Mouse (Mus musculus) adrenal gland, postnatal 14 days (tissue): ENCODE data around the gene Dnajb3. TPM values are rescaled to one million over a fixed set of nuclear protein-coding genes. Genes with fewer than 3 reads are reported as not detected.

Source experiments
- DNase-seq: peaks from one replicate; pipeline ENCODE4 v3.0.0; 2021; ENCODE audit warnings: mixed read lengths
- long read RNA-seq, 2 experiments: library from polyadenylated mRNA; stranded (forward); transcript quantifications; one replicate each; pipeline ENCODE4 v2.0.0; 2021
- total RNA-seq: library from RNA; stranded (reverse); gene quantifications from 2 replicates; pipeline ENCODE4 v1.2.3, GENCODE M21; 2021

The Dnajb3 gene
- total RNA-seq, result 2.6 and 2.8 TPM in 2 replicates
- long read RNA-seq, experiment 1, transcript Dnajb3-201 (1 exons, 1,051 nt), result major isoform, 6 of 6 reads
- long read RNA-seq, experiment 1, partial matches to known transcripts, result 0 of 6 reads
- long read RNA-seq, experiment 1, other reads (novel, unspliced or antisense), result 0 of 6 reads
- long read RNA-seq, experiment 2, partial matches to known transcripts, result 0 of 4 reads
- long read RNA-seq, experiment 2, other reads (novel, unspliced or antisense), result 0 of 4 reads

DNA sequence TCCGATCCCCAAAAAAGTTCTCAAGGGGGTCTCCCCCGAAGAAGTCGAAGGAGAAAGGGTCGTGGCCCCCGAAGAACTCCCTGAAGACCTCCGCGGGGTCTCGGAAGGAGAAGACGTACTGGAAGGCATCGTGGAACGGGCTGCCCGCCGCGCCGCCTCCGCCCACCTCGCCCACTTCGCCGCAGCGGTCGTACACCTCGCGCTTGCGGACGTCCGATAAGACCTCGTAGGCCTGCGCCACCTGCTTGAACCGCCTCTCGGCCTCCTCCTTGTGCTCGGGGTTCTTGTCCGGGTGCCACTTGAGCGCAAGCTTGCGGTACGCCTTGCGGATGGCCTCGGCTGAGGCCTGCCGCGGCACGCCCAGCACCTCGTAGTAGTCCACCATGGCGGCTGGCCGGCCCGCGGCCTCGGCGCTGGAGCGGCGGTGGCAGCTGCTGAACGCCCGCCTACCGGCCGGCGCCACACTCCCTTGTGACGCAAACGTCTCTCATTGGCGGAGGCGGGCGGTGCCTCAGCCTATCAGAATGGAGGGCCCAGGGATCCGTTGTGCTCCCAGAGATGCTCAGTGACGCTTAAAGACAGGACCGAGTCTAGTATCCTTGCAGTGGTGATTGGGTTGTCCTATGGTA lies at the start of gene Dnajb3:
Gene Dnajb3, minus strand, starts transcription at position 489 of the 629 bp plus-strand sequence.
- DNase-seq, result peak; percentile 84

DNA sequence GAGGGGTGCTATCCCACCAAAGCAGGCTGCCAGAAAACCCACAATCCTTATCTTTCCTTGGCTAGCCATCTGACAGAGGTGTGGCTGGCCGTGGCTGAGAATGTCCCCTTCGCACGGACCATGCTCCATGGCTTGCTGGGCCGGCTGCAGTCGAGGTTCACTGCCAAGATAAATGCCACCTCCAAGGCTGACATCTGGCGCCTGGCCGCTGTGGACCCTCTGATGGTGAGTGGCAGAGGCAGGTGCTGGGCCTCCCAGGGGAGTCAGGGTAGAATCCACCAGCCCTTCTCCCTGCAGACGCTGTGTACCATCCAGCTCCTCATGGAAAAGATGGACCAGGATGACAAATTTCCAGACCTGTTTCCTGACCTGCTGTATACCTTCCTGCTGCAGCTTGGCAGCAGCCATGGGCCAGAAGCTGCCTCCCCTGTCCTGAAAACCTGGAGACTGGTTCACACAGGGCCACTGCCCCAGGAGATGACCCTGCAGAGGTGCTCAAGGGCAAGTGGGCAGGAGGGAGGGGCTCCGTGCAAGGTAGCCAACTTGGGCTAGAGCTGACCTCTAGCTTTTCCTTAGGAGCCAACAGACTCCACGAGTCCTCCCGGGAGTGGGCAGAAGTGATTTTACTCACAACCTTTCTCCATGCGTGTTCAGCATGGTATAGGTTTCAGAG lies 49.3 kb upstream of the Dnajb3 start:
- no peak for DNase-seq

DNA sequence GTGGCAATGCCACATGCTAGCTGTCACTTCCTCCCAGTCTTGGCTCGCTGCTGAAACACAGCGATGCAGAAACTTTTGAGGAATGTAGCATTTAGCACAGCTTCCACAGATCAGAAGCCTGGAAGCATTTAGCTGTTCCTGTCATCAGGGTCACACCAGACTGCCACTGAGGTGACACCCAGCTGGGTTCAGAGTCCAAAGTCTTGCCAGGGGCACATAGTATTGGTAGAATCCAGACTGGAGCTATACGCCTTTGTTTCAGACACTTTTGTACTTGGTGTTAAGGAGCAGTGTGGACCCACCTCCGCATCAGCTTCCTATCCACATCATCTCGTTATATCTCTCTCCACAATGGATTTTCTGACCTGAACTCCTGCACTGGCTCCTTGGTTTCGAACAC lies 48.0 kb upstream of the Dnajb3 start:
- DNase-seq, result no peak

DNA sequence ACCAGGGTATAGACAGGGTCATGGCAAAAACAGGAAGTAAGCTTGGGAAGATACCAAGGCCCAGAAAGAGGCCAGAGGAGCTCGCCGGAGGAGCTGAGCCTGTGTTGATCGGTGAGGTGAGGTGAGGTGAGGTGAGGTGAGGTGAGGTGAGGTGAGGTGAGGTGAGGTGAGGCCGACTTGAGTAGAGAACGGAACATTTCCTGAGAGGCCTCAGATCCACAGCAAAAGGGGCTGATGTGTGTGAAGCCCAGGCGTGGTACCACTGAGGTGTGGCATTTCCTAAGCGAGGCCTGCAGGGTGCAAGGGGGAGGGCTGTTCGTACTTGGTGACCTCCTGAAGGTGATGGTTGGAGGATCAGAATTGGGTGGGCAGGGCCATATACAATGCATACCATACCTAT lies 47.5 kb upstream of the Dnajb3 start:
- DNase-seq, result no peak

DNA sequence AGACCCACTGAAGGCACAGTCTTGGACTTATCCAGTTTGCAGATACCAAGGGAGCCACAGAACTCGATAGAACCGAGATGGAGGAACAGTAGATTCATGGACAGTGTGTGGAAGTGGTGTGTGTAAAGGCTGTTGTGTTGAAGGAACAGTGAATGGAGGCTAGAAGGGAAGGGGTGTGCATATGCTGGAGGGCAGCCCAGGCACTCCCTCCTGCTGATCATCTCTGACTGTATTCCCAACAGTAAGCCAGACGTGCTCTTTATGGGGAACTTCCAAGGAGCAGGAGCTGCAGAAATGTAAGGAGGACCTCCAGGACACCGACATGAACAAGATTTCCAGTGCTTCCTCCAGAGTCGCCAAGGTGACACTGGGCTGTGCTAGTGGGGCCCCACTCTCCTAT lies 44.4 kb upstream of the Dnajb3 start:
- no peak for DNase-seq

- no peak for DNase-seq
Observed at GRCm38 (mm10) chr1:88249596-88249995, 44.0 kb upstream of the Dnajb3 start.

- DNase-seq, result no peak
Observed at GRCm38 (mm10) chr1:88248658-88249057, 43.1 kb upstream of the Dnajb3 start.

DNA sequence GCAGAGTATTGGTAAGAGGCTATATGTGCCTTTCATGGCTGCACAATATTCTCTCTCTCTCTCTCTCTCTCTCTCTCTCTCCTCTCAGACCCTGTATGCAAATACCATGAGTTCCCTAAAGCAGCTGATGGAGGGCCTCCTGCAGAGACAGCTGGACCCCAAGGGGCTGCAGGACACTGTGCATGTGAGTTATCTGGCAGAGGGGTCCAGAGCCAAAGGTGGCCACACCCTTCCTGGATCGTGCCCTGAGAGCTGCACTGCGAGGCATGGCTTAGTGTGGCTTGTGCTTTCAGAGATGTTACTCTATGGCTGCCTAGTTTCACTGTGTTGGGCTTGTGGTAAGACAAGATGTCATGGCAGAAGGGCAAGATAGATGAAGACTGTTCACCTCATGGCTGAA lies 42.1 kb upstream of the Dnajb3 start:
- DNase-seq, result no peak

GRCm38 (mm10) chr1:88246386-88246785 lies 40.8 kb upstream of the Dnajb3 start:
- DNase-seq, result no peak

DNA sequence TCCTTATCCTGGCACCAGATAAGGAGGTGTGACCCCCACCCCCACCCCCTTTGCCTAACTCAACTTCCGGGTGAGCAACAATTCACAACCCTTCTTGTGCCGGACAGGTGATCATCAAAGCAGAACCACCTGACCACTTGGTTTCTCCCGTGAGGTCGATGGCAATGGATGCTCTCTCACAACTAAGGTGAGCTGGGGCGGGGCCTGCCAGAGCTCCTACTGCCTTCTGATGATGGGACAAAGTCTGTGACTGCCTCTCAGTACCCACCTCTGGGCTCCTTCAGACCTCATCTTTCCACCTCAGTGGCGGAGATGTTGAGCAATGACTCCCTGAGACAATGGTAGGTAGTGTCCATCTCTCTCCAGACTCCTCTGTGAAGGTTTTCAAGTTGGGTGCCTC lies 40.3 kb upstream of the Dnajb3 start:
- no peak for DNase-seq

GRCm38 (mm10) chr1:88243861-88244260 lies 38.3 kb upstream of the Dnajb3 start:
- DNase-seq, result no peak

GRCm38 (mm10) chr1:88240579-88240978 lies 35.0 kb upstream of the Dnajb3 start:
- DNase-seq, result no peak

GRCm38 (mm10) chr1:88240072-88240471 lies 34.5 kb upstream of the Dnajb3 start:
- peak; percentile 59 for DNase-seq

DNA sequence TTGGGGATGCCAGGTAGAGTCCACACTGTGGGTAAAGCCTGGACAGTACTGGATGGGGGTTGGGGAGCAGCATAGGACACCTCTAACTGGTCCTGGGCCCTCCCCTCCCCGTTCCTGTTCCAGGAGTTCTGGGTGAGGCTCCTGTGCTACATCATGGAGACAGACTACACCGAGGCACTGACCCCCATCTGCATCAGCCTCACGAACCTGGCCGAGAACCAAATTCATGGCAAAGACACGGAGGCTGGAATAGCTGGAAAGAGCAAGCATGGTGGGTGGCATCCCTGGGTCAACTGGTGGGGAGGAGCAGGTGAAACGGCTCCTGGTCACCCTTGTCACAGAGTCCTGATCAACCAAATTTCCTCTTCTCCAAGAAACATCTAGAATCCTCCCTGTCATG lies 33.2 kb upstream of the Dnajb3 start:
- DNase-seq, result no peak

DNA sequence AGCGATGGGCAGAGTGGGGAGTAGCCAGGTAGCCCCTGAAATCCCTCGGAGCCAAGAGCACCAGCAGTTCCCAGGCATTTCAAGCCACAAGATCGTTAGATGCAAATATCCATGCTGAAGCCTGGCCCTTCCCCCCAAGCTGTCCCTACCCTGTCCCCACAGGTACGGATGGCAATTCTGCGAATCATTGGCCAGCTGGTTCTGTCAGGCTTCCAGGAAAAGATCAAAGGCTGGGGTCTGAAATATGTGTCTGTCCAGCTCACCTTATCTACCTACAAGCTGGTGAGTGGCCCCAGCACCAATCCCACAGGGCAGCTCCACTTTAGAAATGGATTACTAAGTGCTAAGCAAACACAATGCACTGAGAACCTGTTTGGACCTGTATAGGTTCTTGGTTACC lies 31.7 kb upstream of the Dnajb3 start:
- DNase-seq, result no peak

- no peak for DNase-seq
Observed at GRCm38 (mm10) chr1:88235894-88236415, 30.4 kb upstream of the Dnajb3 start.

DNA sequence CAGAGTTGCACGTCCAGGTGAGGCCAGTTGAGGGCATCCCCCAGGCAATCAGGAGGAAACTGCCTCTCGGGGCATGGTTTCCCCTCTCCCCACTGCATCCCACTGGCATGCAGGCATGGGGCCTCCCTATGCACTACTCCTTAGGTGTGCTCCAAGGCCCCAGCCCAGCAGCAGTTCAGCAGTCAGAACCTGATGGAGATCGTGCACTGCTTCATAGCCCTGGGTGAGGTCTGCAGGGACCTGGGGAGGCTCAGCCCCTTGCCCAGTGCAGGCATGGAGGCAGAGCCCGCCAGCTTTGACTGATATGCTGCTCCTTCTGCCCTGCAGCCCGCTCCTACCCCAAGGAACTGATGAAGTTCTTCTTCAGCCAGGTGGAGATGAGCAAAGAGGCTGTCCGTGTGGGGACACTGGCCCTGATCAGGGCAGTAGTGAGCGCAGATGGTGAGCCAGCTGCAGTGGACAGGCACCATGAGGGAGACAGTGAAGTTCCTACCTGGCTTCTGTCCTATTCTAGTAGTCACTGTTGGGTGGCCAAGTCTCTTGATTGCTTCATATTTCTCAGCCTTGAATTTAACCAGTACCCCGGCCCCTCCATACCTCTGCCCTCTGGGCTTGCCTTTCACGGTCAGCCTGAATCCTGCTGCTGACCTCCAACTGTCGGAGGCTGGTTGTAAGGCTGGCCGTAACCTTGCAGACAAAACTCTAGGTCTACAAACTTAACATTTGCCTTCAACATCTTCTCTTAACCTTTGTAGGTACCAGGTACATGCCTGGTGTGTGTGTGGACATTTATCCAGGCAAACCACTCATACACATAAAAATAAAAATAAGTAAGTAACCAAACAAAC lies 29.7 kb upstream of the Dnajb3 start:
- DNase-seq, result no peak

- DNase-seq, result no peak
Observed at GRCm38 (mm10) chr1:88234646-88235045, 29.1 kb upstream of the Dnajb3 start.

- no peak for DNase-seq
Observed at GRCm38 (mm10) chr1:88234248-88234610, 28.6 kb upstream of the Dnajb3 start.

- no peak for DNase-seq
Observed at GRCm38 (mm10) chr1:88233421-88234247, 28.1 kb upstream of the Dnajb3 start.

- DNase-seq, result no peak
Observed at GRCm38 (mm10) chr1:88232664-88233380, 27.2 kb upstream of the Dnajb3 start.
